Mouse (Mus musculus) gastrocnemius, adult 18-20 months (tissue): ENCODE measurements around the gene Pex1. TPM values are rescaled to one million over a fixed set of nuclear protein-coding genes. Genes with fewer than 3 reads are reported as not detected.
"Not testable (repeated sequence)": the region's sequence is repeated elsewhere in the genome, so short reads cannot be mapped to it uniquely, and the experiment has no call there.

ENCODE experiments used
- DNase-seq: peaks from one replicate; pipeline ENCODE4 v3.0.0; 2021; ENCODE audit warnings: low spot score
- microRNA-seq: library from miRNA; unstranded; fragments of <30 nt; microRNA quantifications from one replicate; pipeline ENCODE4 v1.2.0, GENCODE M21; 2021
- total RNA-seq, 2 experiments: library from RNA; stranded (reverse); gene quantifications; 2 replicates each; pipeline ENCODE4 v1.2.3; 2021

Pex1 gene
- total RNA-seq, 2 experiments from 2014 or later, result 5.5 to 6.8 TPM

- DNase-seq, result no peak
These were observed 48.8 kb downstream of the Pex1 start for GRCm38 (mm10) chr5:3644621-3645020.

- no peak for DNase-seq
These were observed 49.5 kb downstream of the Pex1 start for GRCm38 (mm10) chr5:3645326-3645725.

- no peak for DNase-seq
These were observed 50.7 kb downstream of the Pex1 start for GRCm38 (mm10) chr5:3646539-3646938.

GRCm38 (mm10) chr5:3646991-3647707 lies 51.3 kb downstream of the Pex1 start:
- peak; percentile 39 for DNase-seq

- peak; percentile 90 for DNase-seq
These were observed 51.8 kb downstream of the Pex1 start for GRCm38 (mm10) chr5:3647708-3648121.

GRCm38 (mm10) chr5:3648206-3648848 lies 52.5 kb downstream of the Pex1 start:
- DNase-seq, result no peak

- DNase-seq, result no peak
These were observed 53.0 kb downstream of the Pex1 start for GRCm38 (mm10) chr5:3648849-3649210.

- no peak for DNase-seq
These were observed 55.0 kb downstream of the Pex1 start, which contains the start of gene Tmbim7 for GRCm38 (mm10) chr5:3650881-3651280. Tmbim7 (plus strand) TSS chr5:3651181.

GRCm38 (mm10) chr5:3651621-3652020 lies 55.8 kb downstream of the Pex1 start:
- no peak for DNase-seq

- DNase-seq, result not testable (repeated sequence)
These were observed 57.2 kb downstream of the Pex1 start for GRCm38 (mm10) chr5:3652903-3653575.

GRCm38 (mm10) chr5:3653801-3654200 lies 57.9 kb downstream of the Pex1 start:
- no peak for DNase-seq

GRCm38 (mm10) chr5:3657085-3657484 lies 61.2 kb downstream of the Pex1 start, which contains the start of gene Gatad1:
Gatad1 (minus strand) TSS chr5:3657185.
- DNase-seq, result no peak

- DNase-seq, result no peak
These were observed 69.4 kb downstream of the Pex1 start for GRCm38 (mm10) chr5:3665225-3665624.

GRCm38 (mm10) chr5:3666585-3666984 lies 70.7 kb downstream of the Pex1 start:
- DNase-seq, result no peak

GRCm38 (mm10) chr5:3669938-3670554 lies 74.2 kb downstream of the Pex1 start:
- no peak for DNase-seq

Small RNA genes within 50 kb of the gene (microRNA-seq; reads per million reads assigned to microRNA genes)
- gene Gm26238, result not detected

Other genes starting within 250 kb of the Pex1 start
- 10 to 100 TPM in 1 of 2 experiments, 1 to 10 TPM in 1; 9.5 to 12.0 TPM for gene Fam133b, start 52.2 kb upstream of the Pex1 start, total RNA-seq
- 1 to 10 TPM; 3.4 to 3.8 TPM for gene 1700109H08Rik, start 24.5 kb upstream of the Pex1 start, total RNA-seq
- 1 to 10 TPM; 5.0 to 5.5 TPM for gene Rbm48, start 519 bp downstream of the Pex1 start, total RNA-seq
- gene Tmbim7, start 55.1 kb downstream of the Pex1 start, total RNA-seq, result not detected
- 10 to 100 TPM; 87.4 to 99.2 TPM for gene Gatad1, start 61.1 kb downstream of the Pex1 start, total RNA-seq
- 10 to 100 TPM; 18.9 to 20.5 TPM for gene Ankib1, start 206.9 kb downstream of the Pex1 start, total RNA-seq
- gene Krit1, start 207.1 kb downstream of the Pex1 start, total RNA-seq, result 10 to 100 TPM; 13.8 to 15.2 TPM
- gene Lrrd1, start 249.1 kb downstream of the Pex1 start, total RNA-seq, result not detected